Mouse (Mus musculus) heart, adult 10 weeks (tissue): ENCODE measurements around the gene Mfn2. TPM values are rescaled to one million over a fixed set of nuclear protein-coding genes. Genes with fewer than 3 reads are reported as not detected.

Experiments
- polyA plus RNA-seq: library from polyadenylated mRNA; stranded (reverse); fragments of 350-450 nt; fragmentation: Illumina TruSeq; extraction: RNeasy Lipid Tissue Mini Kit (QIAGEN cat#74804); gene quantifications from one replicate; pipeline ENCODE4 v1.2.3, GENCODE M21; 2014; ENCODE audit warnings: low read depth, low replicate concordance

Mfn2 gene
- polyA plus RNA-seq = 452 TPM

DNA sequence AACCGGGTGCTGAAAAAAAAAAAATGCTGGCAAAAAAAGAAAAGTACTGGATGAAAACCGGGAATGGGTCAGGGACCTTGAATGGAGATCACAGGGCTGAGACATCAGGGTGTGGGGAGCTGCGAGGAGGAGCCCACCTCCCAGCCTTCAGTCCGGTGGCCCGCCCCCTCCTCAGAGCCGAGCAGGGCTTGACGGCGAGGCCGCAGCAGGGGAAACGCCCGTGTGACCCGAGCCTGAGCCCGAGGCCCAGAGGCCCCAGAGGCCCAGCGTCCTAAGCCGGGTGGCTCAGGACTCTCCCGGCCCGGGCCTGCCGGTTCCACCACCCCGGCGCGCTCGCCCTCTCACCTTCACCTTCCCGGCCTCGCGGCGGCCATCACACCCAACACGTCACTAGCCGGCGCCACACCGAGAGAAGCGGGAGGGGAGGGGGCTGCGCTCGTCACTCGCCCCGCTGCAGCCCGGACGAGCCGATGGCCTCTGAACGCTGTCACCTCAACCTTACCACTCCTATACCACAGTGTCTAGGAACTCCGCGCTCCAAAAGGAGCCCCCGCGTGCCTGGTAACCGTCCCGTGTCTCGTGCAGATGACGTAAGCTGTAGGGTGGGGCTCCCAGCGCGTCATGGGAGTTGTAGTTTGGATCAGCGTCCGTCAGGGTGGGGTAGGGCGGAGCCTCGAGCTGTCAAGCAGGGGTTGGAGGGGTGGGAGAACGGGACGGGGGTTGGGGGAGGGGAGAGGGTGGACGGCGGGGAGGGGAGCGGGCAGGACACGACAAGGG is at the start of gene Mfn2:
Gene Mfn2, minus strand, starts transcription at position 392 of the 777 bp plus-strand sequence.

DNA sequence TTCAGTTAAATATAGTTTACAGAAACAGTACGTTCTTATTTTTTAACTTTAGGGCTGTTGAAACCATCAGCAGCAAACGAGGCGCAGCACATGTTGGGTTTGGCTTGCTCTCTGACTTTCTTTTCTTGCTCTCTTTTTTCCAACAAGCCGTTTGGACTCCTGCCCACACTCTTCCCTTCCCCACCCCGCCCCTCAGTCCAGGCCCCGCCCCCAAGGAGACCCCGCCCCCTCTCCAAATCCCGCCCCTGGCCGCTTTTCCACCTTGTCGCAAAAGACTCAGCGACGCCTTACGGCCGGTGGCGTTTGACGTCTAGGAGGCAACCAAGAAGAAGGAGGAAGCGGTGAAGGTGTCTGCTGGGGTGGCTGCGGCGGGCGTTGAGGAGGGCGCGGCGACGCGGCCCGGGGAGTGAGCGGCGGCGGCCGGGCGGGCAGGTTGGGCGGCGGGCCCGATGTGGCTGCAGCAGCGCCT is 36.1 kb upstream of the Mfn2 start, which contains the start of gene 2510039O18Rik:
Gene 2510039O18Rik, plus strand, starts transcription at position 320 of the 469 bp plus-strand sequence.

DNA sequence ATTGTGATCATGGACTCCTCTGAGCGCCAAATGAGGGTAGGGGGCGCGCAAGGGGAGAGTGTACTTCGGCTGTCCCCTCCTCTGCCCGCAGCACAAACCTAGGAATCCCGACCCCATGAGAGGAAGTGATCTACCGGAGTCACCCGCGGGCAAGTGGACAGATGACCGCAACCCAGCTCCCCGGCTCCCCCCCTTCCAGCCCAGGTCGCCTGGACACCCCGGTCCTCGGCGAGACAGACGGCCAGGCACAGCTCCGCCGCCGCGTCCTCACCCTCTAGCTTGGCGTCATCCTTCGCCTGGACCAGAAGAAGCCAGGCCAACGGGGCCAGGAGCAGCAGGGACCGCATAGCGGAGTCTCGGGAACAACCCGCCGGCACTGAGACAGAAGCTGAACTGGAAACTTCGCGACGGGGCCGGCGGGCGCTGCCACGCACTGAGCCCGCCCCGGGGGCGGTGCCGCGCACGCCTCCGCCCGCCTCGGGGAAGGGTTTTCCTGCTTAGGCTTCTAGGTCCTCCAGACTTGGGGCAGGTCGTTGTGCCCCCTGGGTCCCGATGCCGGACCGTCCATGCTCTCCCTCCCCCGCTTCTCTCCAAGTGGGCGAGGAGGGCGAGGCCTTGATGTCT is 31.9 kb upstream of the Mfn2 start, which contains the start of gene Plod1:
Gene Plod1, minus strand, starts transcription at position 437 of the 624 bp plus-strand sequence.

DNA sequence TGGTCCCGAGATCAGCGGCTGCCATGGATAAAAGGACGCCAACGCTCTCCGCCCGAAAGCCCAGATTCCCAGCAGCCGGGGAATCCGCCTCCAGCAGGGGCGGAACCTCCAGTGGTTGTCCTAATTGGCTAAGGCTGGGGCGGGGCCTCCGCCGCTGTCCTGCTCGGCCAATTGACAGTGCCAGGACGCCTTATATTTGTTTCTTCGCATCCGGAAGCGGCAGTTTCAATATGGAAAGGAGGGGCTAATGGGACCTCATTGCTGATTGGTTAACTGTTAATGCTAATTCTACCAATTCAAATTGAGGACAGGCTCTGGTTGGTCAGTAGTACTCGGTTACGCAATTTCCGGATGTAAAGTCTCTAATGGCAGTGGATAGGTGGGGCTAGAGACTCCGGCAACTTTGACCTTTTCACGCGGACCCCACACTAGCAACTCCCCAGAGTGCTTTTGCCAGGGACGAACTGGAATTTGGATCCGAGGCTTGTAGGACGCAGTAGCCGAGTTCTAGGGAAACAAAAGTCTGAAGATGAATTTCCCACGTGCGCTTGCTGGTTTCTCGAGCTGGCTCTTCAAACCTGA is 36.0 kb downstream of the Mfn2 start, which contains the start of the genes Miip and Fv1:
Gene Miip, minus strand, starts transcription at position 367 of the 582 bp plus-strand sequence.
Gene Fv1, plus strand, starts transcription at position 530 of the 582 bp plus-strand sequence.

DNA sequence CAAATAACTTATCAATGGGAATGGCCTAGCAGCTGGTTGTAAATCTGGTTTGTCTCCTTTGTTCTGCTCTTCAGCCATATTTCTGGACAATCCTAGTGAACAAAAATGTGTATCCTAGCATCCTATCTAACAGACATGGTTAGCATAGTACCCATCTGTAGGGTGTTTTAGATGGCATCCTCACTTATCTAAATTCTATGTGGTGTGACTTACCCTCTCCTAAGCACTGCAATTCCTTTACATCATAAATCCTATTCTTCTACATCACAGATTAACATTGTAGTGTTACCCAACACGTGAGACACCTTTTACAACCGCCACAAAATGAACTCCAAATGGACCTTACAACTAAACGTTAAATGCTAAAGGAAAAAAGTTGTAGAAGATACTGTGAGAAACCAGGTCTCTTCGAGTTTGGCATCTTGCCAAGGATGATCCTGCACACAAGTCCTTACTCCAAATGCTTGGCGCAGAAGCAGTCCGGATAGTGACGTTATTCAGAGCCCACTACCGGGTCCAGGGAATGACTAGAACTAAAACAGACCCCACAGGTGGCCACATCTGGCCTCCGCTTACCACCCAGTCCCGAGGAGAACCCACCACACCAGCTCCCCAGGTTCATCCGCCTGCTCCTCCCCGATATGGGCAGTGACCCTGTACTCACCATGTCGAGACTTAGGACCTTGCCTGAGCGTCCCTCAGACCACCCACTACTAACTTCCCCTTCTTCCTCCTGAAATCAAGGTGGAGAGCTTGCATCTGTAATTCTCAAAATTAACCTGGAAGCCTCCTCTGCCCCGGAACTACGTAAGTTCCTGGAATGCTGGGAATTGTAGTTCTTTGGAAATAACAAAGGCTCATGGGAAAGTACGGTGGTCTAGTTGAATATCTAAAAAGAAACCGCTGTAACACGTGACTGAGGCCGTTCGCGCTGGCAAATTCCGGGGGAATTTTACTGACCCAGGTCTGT is 56.6 kb downstream of the Mfn2 start, which contains the start of gene Zfp933:
Gene Zfp933, minus strand, starts transcription at position 753 of the 970 bp plus-strand sequence.

Other genes starting within 250 kb of the Mfn2 start
- gene Zfp534, start 202.2 kb downstream of the Mfn2 start, polyA plus RNA-seq = not detected
- gene Zfp984, start 94.9 kb downstream of the Mfn2 start, polyA plus RNA-seq = 6.3 TPM
- gene Zfp933, start 56.3 kb downstream of the Mfn2 start, polyA plus RNA-seq = 7.5 TPM
- gene Miip, start 35.9 kb downstream of the Mfn2 start, polyA plus RNA-seq = 18.3 TPM
- gene Fv1, start 35.7 kb downstream of the Mfn2 start, polyA plus RNA-seq = 27.3 TPM
- 69.2 TPM for gene Plod1, start 32.1 kb upstream of the Mfn2 start, polyA plus RNA-seq
- gene 2510039O18Rik, start 36.2 kb upstream of the Mfn2 start, polyA plus RNA-seq = 28.8 TPM
- 436 TPM for gene Nppb, start 81.1 kb upstream of the Mfn2 start, polyA plus RNA-seq
- 5,863 TPM for gene Nppa, start 96.0 kb upstream of the Mfn2 start, polyA plus RNA-seq
- 7.5 TPM for gene Clcn6, start 134.1 kb upstream of the Mfn2 start, polyA plus RNA-seq
- 16.4 TPM for gene Mthfr, start 134.4 kb upstream of the Mfn2 start, polyA plus RNA-seq
- gene Agtrap, start 183.3 kb upstream of the Mfn2 start, polyA plus RNA-seq = 24.6 TPM
- 14.4 TPM for gene Mad2l2, start 225.7 kb upstream of the Mfn2 start, polyA plus RNA-seq
- gene Draxin, start 226.0 kb upstream of the Mfn2 start, polyA plus RNA-seq = not detected
- gene Fbxo6, start 247.4 kb upstream of the Mfn2 start, polyA plus RNA-seq = 43.9 TPM